Mouse (Mus musculus): ENCODE measurements around the gene Znhit1. TPM values are rescaled to one million over a fixed set of nuclear protein-coding genes. Genes with fewer than 3 reads are reported as not detected.
"Not testable (repeated sequence)": the region's sequence is repeated elsewhere in the genome, so short reads cannot be mapped to it uniquely, and the experiment has no call there.

Znhit1 gene
- polyA plus RNA-seq, 1 experiment from 2014 or later, result 102 TPM

DNA sequence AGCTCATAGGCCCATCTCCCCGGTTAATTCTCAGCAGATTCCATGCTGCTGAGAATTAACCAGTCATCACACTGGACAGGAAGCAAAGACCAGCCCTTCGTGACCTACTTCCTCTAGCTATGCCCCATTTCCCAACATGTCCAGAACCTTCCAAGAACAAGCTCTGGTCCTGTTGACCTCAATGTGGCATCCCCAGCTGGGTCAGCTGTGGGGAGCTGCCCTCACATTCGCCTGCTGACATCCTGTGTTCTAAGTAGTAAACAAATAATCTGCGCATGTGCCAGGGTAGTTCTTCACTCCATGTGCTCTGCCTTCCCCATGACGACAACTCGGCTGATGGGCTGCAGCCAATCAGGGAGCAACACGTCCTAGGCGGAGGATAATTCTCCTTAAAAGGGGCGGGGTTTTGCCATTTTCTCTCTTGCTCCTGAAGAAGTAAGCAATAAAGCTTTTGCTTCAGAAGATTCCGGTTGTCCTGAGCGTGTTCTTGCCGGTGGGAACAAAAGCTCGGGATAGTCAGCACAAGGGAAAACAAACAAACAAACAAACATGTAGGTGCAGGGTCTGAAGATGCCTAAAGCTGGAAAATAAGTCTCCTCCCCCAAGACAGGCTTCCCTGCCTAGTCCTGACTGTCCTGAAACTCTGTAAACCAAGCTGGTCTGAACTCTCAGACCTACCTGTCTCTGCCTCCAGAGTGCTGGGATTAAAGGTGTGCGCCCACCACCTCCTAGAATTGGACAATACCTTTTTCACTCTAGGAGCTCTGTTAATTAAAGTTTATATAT is 38.1 kb downstream of the Znhit1 start:
- not testable (repeated sequence) for H3K9ac ChIP-seq; H3K4me2 ChIP-seq; H3K9me3 ChIP-seq (replicated peaks); ATAC-seq (replicated peaks; ENCODE audit: low FRiP score); H3K36me3 ChIP-seq; H3K27ac ChIP-seq; H3K27me3 ChIP-seq; H3K4me3 ChIP-seq (replicated peaks)
- peaks cover 16% of the 10 kb centered on the region for H3K4me1 ChIP-seq
- 81% methylated on average over 14 of the region's 14 CpGs for whole genome bisulfite sequencing

- 0 out of 2 replicates have a peak, but pooled peaks cover 5% of the 10 kb centered on the region for H3K4me1 ChIP-seq
- no peak overlapping the region for H3K4me3 ChIP-seq (replicated peaks)
- no peak overlapping the region for H3K27ac ChIP-seq
- H3K9me3 ChIP-seq (replicated peaks), result no peaks in the 10 kb centered on the region
- ATAC-seq (replicated peaks; ENCODE audit: low FRiP score), result no peak
- H3K9ac ChIP-seq, result no peak overlapping the region
- no peaks in the 10 kb centered on the region for H3K36me3 ChIP-seq
- no peaks in the 10 kb centered on the region for H3K27me3 ChIP-seq
- no peak overlapping the region for H3K4me2 ChIP-seq
Observed at GRCm38 (mm10) chr5:136947874-136948273, 39.9 kb downstream of the Znhit1 start.

DNA sequence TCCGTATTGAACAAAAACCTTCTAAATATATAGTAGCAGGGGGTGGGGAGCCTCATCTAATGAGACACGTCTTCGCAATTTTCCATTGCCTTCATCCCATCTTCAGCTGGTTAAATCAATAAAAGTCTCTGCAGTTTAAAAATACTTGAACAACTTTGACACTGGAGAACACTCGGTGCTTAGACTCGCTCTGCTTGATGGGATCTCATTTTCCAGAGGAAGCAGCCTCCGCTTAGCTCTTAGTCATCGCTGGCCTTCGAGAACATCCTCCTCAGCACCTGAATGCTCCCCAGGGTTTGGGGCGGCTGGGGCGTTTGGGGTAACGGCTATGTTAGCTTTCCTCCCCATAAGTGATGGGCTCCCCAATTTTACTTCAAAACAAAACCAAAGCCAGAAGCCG is 42.7 kb downstream of the Znhit1 start:
- Histone ChIP-seq H3K9me3 (replicated peaks) (no peaks in the 10 kb centered on the region), H3K27me3 (no peaks in the 10 kb centered on the region), H3K4me1 (0 out of 2 replicates have a peak, but pooled peaks cover 3% of the 10 kb centered on the region), H3K9ac (no peak overlapping the region), H3K4me2 (no peak overlapping the region), H3K36me3 (no peaks in the 10 kb centered on the region), H3K4me3 (replicated peaks) (no peak overlapping the region), H3K27ac (no peak overlapping the region)
- no peak for ATAC-seq (replicated peaks; ENCODE audit: low FRiP score)
- 70% methylated on average over 12 of the region's 12 CpGs for WGBS

DNA sequence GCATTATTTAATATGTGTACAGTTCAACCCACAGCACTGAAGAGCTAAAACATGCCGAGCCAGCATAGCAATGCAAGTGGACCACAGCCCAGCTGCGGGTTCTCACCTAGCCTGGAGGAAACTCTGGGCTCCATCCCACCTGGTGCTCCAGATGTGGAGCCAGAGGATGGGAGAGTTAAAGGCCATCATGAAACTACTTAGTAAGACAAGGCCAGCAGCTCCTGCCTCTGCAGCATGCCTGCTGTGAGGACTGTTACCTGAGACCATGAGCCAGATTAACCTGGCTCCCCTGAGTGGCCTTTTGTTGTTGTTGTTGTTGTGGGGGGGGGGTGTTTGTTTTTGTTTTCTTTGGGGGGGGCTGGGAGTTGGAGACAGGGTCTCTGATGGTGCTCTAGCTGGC is 44.4 kb downstream of the Znhit1 start:
- ATAC-seq (replicated peaks; ENCODE audit: low FRiP score), result no peak
- H3K36me3 ChIP-seq, result no peaks in the 10 kb centered on the region
- 0 out of 2 replicates have a peak, but pooled peaks cover 3% of the 10 kb centered on the region for H3K4me1 ChIP-seq
- H3K27ac ChIP-seq, result no peak overlapping the region
- WGBS, result 82% methylated on average over 2 of the region's 2 CpGs
- no peak overlapping the region for H3K9ac ChIP-seq
- no peak overlapping the region for H3K4me3 ChIP-seq (replicated peaks)
- no peak overlapping the region for H3K4me2 ChIP-seq
- H3K9me3 ChIP-seq (replicated peaks), result no peaks in the 10 kb centered on the region
- no peaks in the 10 kb centered on the region for H3K27me3 ChIP-seq

DNA sequence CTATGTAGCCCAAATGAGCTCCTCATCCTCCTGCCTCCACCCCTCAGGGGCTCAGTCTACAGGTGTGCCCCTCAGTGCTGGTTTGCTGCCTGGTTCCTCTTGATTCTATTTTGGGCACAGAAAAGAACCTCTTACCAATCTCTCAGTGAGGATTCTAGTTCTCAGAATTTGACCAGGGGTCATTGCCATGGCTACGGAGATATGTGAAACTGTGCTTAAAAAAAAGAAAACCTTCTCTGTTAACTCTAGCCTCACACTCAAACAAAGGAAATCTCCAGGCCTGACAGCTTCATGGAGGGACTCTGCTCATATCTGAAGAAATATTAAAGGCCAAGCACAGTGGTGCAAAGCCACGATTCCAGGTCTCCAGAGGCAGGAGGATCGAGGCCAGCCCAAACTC is 45.0 kb downstream of the Znhit1 start:
- H3K27ac ChIP-seq, result no peak overlapping the region
- H3K27me3 ChIP-seq, result no peaks in the 10 kb centered on the region
- no peak overlapping the region for H3K4me3 ChIP-seq (replicated peaks)
- no peak for ATAC-seq (replicated peaks; ENCODE audit: low FRiP score)
- no peaks in the 10 kb centered on the region for H3K36me3 ChIP-seq
- H3K9me3 ChIP-seq (replicated peaks), result no peaks in the 10 kb centered on the region
- H3K4me1 ChIP-seq, result 0 out of 2 replicates have a peak, but pooled peaks cover 3% of the 10 kb centered on the region
- no peak overlapping the region for H3K9ac ChIP-seq
- 76% methylated on average over 3 of the region's 3 CpGs for WGBS
- no peak overlapping the region for H3K4me2 ChIP-seq

DNA sequence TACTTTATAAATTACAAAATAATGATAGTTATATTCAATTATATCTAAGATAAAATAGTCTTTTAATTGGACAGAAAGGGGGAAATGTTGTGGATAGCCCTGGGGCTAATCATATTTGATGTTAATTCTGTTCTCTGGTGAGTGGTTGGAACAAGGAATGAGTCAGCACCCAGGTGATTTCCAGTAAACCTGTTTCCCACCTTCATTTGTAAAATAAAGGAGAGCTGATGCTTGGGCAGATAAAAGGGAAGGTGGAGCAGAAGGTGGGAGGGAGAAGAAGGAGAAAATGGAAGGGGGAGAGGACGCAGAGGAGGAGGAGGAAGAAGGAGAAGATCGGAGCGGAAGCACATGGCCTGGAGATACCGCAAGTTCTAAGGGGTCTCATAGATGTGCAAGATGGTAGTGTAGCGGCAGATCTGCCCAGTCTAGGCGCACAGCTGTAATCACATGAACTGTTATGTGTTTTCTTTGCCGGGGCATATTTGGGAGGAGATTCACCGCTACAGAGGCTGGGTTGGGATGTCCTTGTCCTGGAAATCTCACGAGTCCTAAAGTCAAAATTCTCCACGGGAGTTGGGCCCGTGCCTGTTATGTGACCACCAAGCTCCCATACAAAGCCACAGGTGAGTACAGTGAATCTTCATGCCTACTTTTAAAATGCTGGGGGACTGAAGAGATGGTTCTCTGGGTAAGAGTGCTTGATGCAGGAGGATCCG is 46.8 kb downstream of the Znhit1 start:
- Histone ChIP-seq H3K9ac (no peak overlapping the region), H3K4me1 (0 out of 2 replicates have a peak, but pooled peaks cover 3% of the 10 kb centered on the region), H3K36me3 (no peaks in the 10 kb centered on the region), H3K27ac (no peak overlapping the region), H3K4me2 (no peak overlapping the region), H3K27me3 (no peaks in the 10 kb centered on the region), H3K9me3 (replicated peaks) (no peaks in the 10 kb centered on the region), H3K4me3 (replicated peaks) (no peak overlapping the region)
- no peak for ATAC-seq (replicated peaks; ENCODE audit: low FRiP score)
- WGBS, result 88% methylated on average over 12 of the region's 12 CpGs

DNA sequence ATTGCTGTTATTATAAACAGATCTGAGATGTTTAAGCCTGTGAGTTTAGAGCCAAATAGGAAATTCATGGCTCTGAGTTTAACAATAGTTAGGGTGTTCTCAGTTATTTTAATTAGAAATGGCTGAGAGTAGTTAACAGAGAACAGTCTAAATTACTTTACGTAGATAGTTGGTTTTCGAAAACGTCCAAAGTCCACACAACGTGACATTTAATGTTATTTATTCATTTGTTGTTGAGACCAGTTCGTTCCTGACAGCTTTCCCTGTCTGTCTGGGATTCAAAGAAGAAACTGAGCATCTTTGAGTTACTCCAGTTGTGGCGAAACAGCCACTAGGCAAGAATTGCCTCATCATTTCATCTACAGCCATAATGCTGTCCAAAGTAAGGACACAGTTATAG is 47.8 kb downstream of the Znhit1 start:
- H3K4me2 ChIP-seq; H3K9ac ChIP-seq; ATAC-seq (replicated peaks; ENCODE audit: low FRiP score); H3K36me3 ChIP-seq; H3K4me3 ChIP-seq (replicated peaks); H3K9me3 ChIP-seq (replicated peaks); H3K27ac ChIP-seq; H3K27me3 ChIP-seq; H3K4me1 ChIP-seq: not testable (repeated sequence)
- WGBS, result 76% methylated on average over 6 of the region's 6 CpGs

DNA sequence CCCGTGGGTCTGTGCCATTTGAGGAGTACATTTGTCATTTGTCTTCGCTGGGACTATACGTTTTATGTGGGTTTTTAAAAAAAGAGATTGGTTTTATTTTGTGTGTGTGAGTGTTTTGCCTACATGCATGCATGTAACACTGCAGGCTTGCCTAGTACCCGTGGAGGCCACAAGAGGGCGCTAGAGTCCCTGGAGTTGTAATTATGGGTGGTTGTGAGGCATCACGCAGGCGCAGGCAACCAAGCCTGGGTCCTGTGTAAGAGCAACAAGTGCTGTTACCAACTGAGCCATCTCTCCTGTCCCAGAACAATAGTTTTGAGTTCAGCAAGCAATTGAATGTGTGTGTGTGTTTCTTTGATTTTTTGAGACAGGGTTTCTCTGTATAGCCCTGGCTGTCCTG is 48.5 kb downstream of the Znhit1 start:
- H3K4me2 ChIP-seq, result no peak overlapping the region
- H3K4me1 ChIP-seq, result 0 out of 2 replicates have a peak, but pooled peaks cover 3% of the 10 kb centered on the region
- H3K27me3 ChIP-seq, result no peaks in the 10 kb centered on the region
- 70% methylated on average over 7 of the region's 7 CpGs for WGBS
- no peaks in the 10 kb centered on the region for H3K9me3 ChIP-seq (replicated peaks)
- H3K4me3 ChIP-seq (replicated peaks), result no peak overlapping the region
- no peak overlapping the region for H3K9ac ChIP-seq
- ATAC-seq (replicated peaks; ENCODE audit: low FRiP score), result no peak
- H3K36me3 ChIP-seq, result no peaks in the 10 kb centered on the region
- no peak overlapping the region for H3K27ac ChIP-seq

DNA sequence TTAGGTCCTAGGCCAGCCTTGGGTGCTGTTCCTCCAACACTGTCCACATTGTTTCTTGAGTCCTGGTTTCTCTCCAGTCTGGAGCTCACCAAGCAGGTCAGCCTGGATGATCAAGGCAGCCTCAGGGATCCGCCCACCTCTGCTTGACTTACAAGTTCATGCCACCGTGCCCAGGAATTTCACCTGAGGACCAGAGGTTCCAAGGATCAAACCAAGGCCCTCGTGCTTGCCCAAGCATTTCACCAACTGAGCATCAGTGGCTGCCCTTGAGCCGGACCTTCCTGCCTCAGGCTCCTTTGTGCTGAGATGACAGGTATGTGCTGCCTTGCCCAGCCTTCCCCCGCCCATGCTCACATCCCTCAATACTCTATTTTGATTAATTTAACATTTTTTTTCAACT is 50.2 kb downstream of the Znhit1 start:
- Histone ChIP-seq H3K4me1 (0 out of 2 replicates have a peak, but pooled peaks cover 2% of the 10 kb centered on the region), H3K27ac (no peak overlapping the region), H3K36me3 (no peaks in the 10 kb centered on the region), H3K9ac (no peak overlapping the region), H3K9me3 (replicated peaks) (no peaks in the 10 kb centered on the region), H3K27me3 (no peaks in the 10 kb centered on the region), H3K4me3 (replicated peaks) (no peak overlapping the region), H3K4me2 (no peak overlapping the region)
- WGBS, result 78% methylated on average over 5 of the region's 5 CpGs
- ATAC-seq (replicated peaks; ENCODE audit: low FRiP score), result no peak

DNA sequence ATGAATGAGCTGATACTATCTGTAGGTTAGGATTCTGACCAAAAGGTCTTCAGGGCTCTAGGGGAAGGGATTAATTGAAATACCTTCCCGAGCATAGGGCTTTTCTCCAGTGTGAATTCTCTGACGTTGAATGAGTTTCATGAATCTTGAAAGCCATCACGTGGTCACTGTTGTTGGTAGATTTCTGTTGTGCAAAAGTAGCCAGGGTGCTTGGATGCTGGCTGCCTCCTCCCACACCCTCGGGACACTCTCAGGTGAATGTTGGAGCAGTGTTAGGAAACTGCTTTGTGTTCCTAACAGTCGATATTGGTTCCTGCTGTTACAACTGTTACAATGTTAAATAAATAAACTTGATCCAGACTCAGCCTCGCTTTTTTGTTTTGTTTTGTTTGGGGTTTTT is 51.1 kb downstream of the Znhit1 start:
- H3K27ac ChIP-seq, result no peak overlapping the region
- H3K4me1 ChIP-seq, result no peaks in the 10 kb centered on the region
- no peak overlapping the region for H3K4me3 ChIP-seq (replicated peaks)
- no peak for ATAC-seq (replicated peaks; ENCODE audit: low FRiP score)
- no peak overlapping the region for H3K4me2 ChIP-seq
- H3K9me3 ChIP-seq (replicated peaks), result no peaks in the 10 kb centered on the region
- H3K36me3 ChIP-seq, result no peaks in the 10 kb centered on the region
- no peaks in the 10 kb centered on the region for H3K27me3 ChIP-seq
- no peak overlapping the region for H3K9ac ChIP-seq
- WGBS, result 80% methylated on average over 6 of the region's 6 CpGs

DNA sequence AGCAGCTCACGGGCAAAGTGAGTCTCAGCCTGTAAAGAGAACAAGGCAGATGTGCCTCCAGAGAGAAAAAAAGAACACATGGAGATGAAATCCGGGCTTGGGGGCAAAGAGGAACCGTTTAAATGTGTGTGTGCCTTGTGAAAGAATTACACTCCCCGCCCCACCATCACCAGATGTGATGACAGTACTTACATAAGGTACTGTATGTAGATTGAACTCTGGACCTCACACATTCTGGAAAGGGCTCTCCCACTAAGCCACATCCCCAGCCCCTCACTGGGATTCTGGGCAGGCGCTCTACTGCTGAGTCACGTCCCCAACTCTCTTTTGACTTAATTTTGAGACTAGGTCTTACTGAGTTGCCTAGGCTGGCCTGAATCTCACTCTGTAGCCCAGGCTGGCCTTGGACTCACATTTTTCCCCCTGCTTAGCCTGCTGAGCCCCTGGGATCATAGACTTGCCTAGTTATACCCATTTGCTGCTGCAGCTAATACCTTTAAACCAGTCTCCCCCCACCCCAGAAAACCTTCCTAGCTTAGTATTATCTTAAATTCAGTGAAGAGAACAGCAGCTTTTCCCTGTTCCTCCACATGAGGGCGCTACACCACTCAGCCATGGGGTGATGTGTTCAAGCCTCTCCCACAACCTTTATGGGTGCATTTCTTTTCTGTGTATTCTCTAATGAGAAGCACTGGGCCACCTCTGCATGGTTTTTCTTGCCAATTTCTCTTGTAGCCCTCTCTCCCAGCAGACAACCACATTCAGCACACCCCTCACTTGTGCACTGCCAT is 51.7 kb downstream of the Znhit1 start:
- H3K27ac ChIP-seq, result no peak overlapping the region
- WGBS, result 68% methylated on average over 7 of the region's 7 CpGs
- no peak overlapping the region for H3K4me3 ChIP-seq (replicated peaks)
- H3K4me1 ChIP-seq, result no peaks in the 10 kb centered on the region
- no peaks in the 10 kb centered on the region for H3K9me3 ChIP-seq (replicated peaks)
- H3K9ac ChIP-seq, result no peak overlapping the region
- no peak for ATAC-seq (replicated peaks; ENCODE audit: low FRiP score)
- H3K27me3 ChIP-seq, result no peaks in the 10 kb centered on the region
- H3K36me3 ChIP-seq, result no peaks in the 10 kb centered on the region
- H3K4me2 ChIP-seq, result no peak overlapping the region

- Histone ChIP-seq H3K27ac (no peak overlapping the region), H3K4me3 (replicated peaks) (no peak overlapping the region), H3K36me3 (no peaks in the 10 kb centered on the region), H3K27me3 (no peaks in the 10 kb centered on the region), H3K4me1 (no peaks in the 10 kb centered on the region), H3K9ac (no peak overlapping the region), H3K9me3 (replicated peaks) (no peaks in the 10 kb centered on the region), H3K4me2 (no peak overlapping the region)
- WGBS, result 88% methylated on average over 6 of the region's 6 CpGs
- ATAC-seq (replicated peaks; ENCODE audit: low FRiP score), result no peak
Observed at GRCm38 (mm10) chr5:136933930-136934329, 53.9 kb downstream of the Znhit1 start.
